Mouse (Mus musculus) liver, embryonic 13.5 days (tissue): ENCODE results near the gene Baiap2l1. TPM values are rescaled to one million over a fixed set of nuclear protein-coding genes. Genes with fewer than 3 reads are reported as not detected.
A peak's percentile ranks its signal among the peaks of the same experiment; 100 is the strongest.
"Not testable (repeated sequence)": the region's sequence is repeated elsewhere in the genome, so short reads cannot be mapped to it uniquely, and the experiment has no call there.

Experiments used
- ATAC-seq: fragments of 200-750 bp; cut with Nextera tagmentation; 2 replicates; pipeline ENCODE4 v1.8.0; 2017; ENCODE audit warnings: low read depth, mild to moderate bottlenecking, moderate number of reproducible peaks, moderate library complexity
- DNase-seq: peaks from one replicate; pipeline ENCODE4 v3.0.0; 2022
- H3K27ac ChIP-seq: fragments of 300-500 bp; sonication (generic); 2 replicates; pipeline ENCODE4 v1.5.1; 2015; ENCODE audit warnings: moderate library complexity, mild to moderate bottlenecking, inconsistent platforms
- H3K27me3 ChIP-seq: fragments of 300-500 bp; sonication (generic); 2 replicates; pipeline ENCODE4 v1.6.1; 2015; ENCODE audit warnings: mild to moderate bottlenecking, inconsistent platforms
- H3K36me3 ChIP-seq: fragments of 300-500 bp; sonication (generic); 2 replicates; pipeline ENCODE4 v1.6.1; 2015; ENCODE audit warnings: mild to moderate bottlenecking, inconsistent platforms
- H3K4me1 ChIP-seq: fragments of 300-500 bp; sonication (generic); replicated peaks from 2 replicates; pipeline ENCODE4 v1.6.1; 2015; ENCODE audit warnings: inconsistent platforms
- H3K4me2 ChIP-seq: fragments of 300-500 bp; sonication (generic); 2 replicates; pipeline ENCODE4 v1.6.1; 2015; ENCODE audit warnings: inconsistent platforms, mild to moderate bottlenecking, moderate library complexity
- H3K4me3 ChIP-seq: fragments of 300-500 bp; sonication (generic); replicated peaks from 2 replicates; pipeline ENCODE4 v1.5.1; 2015; ENCODE audit warnings: mild to moderate bottlenecking, inconsistent platforms
- H3K9ac ChIP-seq: fragments of 300-500 bp; sonication (generic); 2 replicates; pipeline ENCODE4 v1.6.1; 2015; ENCODE audit warnings: mild to moderate bottlenecking, inconsistent platforms
- H3K9me3 ChIP-seq: fragments of 300-500 bp; sonication (generic); replicated peaks from 2 replicates; pipeline ENCODE4 v1.6.1; 2016; ENCODE audit warnings: inconsistent platforms
- WGBS: fragments of 180-500 bp; shearing (Covaris S2); methylation state at CpG from one replicate; pipeline ENCODE4 v1.1.7; 2015; ENCODE audit not compliant: insufficient replicate concordance; 5-methylcytosine and 5-hydroxymethylcytosine counted together
- polyA plus RNA-seq: library from polyadenylated mRNA; unstranded; fragments of >200 nt; fragmentation: Nextera tagmentation; extraction: Ambion mirVana; gene quantifications from 2 replicates; pipeline ENCODE4 v1.2.1, GENCODE M21; 2015

Gene Baiap2l1
- polyA plus RNA-seq, 1 experiment from 2014 or later, result 3.7 TPM

DNA sequence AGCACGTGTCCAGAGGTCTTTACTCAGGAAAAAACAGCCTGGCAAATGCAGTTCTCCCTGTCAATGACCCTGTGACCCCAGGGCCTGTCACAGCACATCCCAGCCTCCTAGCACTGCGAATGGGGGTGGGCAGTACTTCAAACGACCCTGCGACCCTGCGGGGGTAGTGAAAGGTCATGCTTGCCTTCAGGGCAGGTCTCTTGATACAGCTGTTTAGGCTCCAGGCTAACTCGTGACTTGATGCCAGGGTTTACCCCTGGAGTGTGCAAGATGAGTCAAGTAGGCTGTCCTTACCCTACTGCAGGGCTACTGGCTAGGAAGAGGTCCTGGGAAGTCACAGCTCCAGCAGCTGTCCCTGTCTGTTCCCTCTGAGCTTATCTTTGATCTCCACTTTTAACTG is 13.1 kb upstream of the Baiap2l1 start:
- Histone ChIP-seq H3K4me2 (no peak overlapping the region), H3K4me3 (no peak overlapping the region), H3K9ac (no peak overlapping the region), H3K9me3 (no peaks in the 10 kb centered on the region), H3K27ac (no peak overlapping the region), H3K36me3 (no peaks in the 10 kb centered on the region), H3K27me3 (no peaks in the 10 kb centered on the region), H3K4me1 (no peaks in the 10 kb centered on the region; the same call in 1 of the 2 replicates)
- 16% methylated on average over 6 of the region's 6 CpGs for WGBS
- ATAC-seq, result peak; percentile 73
- DNase-seq, result no peak

DNA sequence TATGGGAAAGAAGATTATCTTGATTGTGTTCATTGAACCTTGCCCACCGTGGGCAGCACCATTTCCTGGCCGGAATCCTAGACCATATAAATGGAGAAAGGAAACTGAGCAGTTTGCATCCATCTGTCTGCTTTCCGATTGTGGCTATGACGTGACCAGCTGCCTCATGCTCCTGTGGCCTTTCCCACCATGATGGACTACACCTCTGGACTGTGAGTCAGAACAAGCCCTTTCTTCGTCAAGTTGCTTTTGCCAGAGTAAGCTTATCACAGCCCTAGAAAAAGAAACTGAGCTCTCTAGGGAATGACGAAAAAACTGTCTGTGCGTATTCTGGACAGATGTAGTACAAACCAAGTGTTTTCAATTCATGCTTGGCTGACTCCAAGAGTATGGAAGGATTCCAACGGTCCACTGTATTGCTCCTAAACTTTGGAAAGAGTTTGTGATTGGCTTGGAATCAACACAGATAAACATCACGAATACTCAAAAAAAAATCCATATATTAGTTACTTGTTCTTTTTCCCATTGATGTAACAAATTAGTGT is 10.8 kb upstream of the Baiap2l1 start:
- no peak for ATAC-seq
- Histone ChIP-seq H3K9me3 (no peaks in the 10 kb centered on the region), H3K4me2 (no peak overlapping the region), H3K27me3 (no peaks in the 10 kb centered on the region), H3K4me1 (no peaks in the 10 kb centered on the region; the same call in 1 of the 2 replicates), H3K36me3 (no peaks in the 10 kb centered on the region), H3K27ac (no peak overlapping the region), H3K9ac (no peak overlapping the region), H3K4me3 (no peak overlapping the region)
- 62% methylated on average over 9 of the region's 9 CpGs for WGBS
- no peak for DNase-seq

DNA sequence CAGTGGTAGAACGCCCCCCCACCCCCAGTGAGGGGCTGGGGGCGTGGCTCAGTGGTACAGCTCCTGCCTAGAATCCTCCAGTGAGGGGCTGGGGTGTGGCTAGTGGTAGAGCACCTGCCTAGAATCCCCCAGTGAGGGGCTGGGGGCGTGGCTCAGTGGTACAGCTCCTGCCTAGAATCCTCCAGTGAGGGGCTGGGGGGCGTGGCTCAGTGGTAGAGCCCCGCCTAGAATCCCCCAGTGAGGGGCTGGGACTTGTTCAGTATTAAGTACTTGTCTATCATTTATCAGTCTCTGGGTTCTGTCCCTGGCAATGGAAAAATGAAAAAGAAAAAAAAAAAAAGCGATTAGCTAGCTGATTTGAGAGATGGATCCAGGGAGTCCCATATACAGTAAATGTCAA is 8.6 kb upstream of the Baiap2l1 start:
- not testable (repeated sequence) for H3K4me2 ChIP-seq, H3K27me3 ChIP-seq, H3K4me3 ChIP-seq, H3K27ac ChIP-seq, H3K9ac ChIP-seq, H3K36me3 ChIP-seq, H3K9me3 ChIP-seq, H3K4me1 ChIP-seq, ATAC-seq, DNase-seq
- WGBS, result 32% methylated on average over 6 of the region's 6 CpGs

DNA sequence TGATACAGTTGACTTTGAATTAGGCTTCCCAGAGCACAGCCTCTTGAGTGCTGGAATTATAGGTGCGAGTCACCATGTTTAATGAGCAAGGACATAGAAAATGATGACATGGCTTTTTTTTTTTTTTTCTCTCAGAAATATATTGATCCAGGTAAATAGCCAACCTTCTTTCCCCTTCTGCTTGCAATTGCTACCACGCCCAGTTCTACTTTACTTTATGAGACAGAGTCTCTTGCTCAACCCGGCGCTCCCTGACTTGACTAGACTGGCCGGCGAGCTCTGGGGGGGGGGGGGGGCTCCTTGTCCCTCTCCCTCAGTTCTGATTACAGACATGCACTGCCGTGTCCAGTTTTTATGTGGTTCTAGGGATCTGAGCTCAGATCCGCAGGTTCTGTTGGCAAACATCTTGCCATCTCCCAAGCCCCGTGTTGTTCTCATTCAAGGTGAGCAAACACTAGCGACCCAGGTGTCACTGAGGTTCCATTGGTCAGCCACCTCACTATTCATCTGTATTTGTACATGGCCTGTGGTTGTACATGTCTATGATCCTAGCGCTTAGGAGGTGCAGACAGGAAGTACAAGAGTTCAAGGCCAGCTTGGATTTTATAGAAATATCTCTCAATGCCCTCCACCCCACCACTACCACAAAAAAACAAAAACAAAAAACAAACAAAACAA is 6.9 kb upstream of the Baiap2l1 start:
- Histone ChIP-seq H3K27me3 (no peaks in the 10 kb centered on the region), H3K4me3 (no peak overlapping the region), H3K27ac (no peak overlapping the region), H3K9me3 (no peaks in the 10 kb centered on the region), H3K36me3 (no peaks in the 10 kb centered on the region), H3K9ac (no peak overlapping the region), H3K4me2 (no peak overlapping the region), H3K4me1 (no peaks in the 10 kb centered on the region)
- ATAC-seq (no peak), DNase-seq (no peak)
- 71% methylated on average over 11 of the region's 11 CpGs for WGBS

DNA sequence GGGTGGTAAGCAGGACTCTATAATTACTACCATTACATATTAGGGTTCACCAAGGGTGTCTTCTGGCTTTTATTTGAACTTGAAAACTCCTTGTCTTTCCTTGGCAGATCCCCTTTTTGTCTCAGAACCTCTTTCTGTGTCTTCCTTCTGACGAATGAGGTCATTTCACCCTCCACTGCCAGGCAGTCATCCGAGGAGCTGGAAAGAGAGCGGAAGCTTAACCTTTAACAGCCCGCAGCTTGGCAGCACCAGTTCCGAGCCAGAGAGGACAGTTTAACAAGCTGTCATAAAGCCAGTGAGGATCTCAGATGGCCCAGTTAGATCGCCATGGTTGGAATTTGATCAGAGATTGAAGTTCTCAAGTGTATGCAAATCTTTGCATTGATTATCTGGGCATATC is 2.4 kb upstream of the Baiap2l1 start:
- Histone ChIP-seq H3K9ac (no peak overlapping the region), H3K27me3 (peaks cover 32% of the 10 kb centered on the region), H3K4me3 (no peak overlapping the region), H3K4me1 (peaks cover 18% of the 10 kb centered on the region), H3K36me3 (no peaks in the 10 kb centered on the region), H3K4me2 (no peak overlapping the region), H3K27ac (no peak overlapping the region), H3K9me3 (no peaks in the 10 kb centered on the region)
- 55% methylated on average over 6 of the region's 6 CpGs for WGBS
- DNase-seq (no peak), ATAC-seq (no peak)

DNA sequence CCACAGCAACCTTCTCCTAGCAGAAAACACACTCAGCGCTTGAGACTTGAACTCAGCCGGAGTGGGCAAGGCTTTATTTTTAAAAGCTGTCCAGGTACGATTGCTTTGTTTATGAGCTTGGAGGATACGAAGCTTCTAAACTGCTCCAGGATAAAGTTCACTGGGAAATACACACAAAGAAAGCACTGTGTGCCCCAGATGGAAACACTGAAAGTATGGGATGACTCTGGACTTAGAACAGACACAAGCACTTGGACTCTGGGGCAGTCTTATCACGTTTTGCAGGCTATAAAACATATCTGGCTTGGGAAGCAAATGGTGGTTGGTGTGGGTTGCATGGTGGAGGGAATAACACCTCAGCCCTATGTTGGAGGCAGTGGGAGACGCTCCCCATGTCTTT is 2.0 kb upstream of the Baiap2l1 start:
- Histone ChIP-seq H3K9me3 (no peaks in the 10 kb centered on the region), H3K27ac (no peak overlapping the region), H3K27me3 (peaks cover 32% of the 10 kb centered on the region), H3K9ac (no peak overlapping the region), H3K4me2 (no peak overlapping the region), H3K36me3 (no peaks in the 10 kb centered on the region), H3K4me3 (no peak overlapping the region), H3K4me1 (peaks cover 18% of the 10 kb centered on the region)
- DNase-seq, result no peak
- WGBS, result 53% methylated on average over 6 of the region's 6 CpGs
- no peak for ATAC-seq

DNA sequence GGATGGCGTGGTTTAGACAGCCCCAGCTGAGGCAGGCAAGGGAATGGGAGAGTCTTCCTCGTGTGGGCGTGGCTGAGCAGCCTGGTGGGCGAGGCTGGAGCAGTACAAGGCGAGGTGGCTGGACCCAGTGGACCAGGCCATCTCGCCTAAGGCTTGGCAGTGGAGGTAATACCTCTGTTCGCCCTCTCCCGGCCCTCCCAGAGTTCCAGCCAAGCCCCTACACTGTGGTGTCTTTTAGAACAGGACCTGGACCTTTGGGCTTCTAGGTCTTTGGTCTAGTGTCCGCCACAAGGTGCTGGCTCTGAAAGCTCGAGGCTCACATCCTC is 643 bp upstream of the Baiap2l1 start:
- no peak for DNase-seq
- Histone ChIP-seq H3K9me3 (no peaks in the 10 kb centered on the region), H3K4me1 (peaks cover 18% of the 10 kb centered on the region), H3K4me2 (peak overlapping the region; percentile 67), H3K27ac (no peak overlapping the region), H3K9ac (no peak overlapping the region), H3K27me3 (peaks cover 32% of the 10 kb centered on the region), H3K36me3 (no peaks in the 10 kb centered on the region), H3K4me3 (peak overlapping the region; percentile 59)
- WGBS, result 7% methylated on average over 10 of the region's 10 CpGs
- ATAC-seq, result no peak

DNA sequence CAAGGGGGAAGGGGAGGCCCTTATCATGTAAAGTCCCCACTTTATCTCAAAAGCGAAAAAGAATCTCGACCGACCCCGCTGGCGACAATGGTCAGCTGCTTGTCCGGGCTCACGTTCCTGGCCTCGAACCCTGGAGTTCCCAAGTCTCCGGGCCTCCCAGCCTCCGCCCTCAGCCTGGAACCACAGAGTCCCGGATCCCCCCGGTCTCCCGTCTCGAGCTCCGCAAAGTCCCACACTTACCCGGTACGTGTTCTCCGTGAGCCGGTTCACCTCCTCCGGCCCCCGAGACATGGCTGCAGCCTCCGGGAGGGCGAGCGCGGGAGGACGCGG is 396 bp downstream of the Baiap2l1 start:
- Histone ChIP-seq H3K4me3 (peak overlapping the region; percentile 59), H3K9me3 (no peaks in the 10 kb centered on the region), H3K4me1 (peaks cover 18% of the 10 kb centered on the region), H3K27me3 (peaks cover 32% of the 10 kb centered on the region), H3K9ac (peak overlapping the region; percentile 62), H3K27ac (peak overlapping the region; percentile 29; the same call in 1 of the 2 replicates), H3K4me2 (peak overlapping the region; percentile 67), H3K36me3 (no peaks in the 10 kb centered on the region)
- WGBS, result under 1% methylated on average over 27 of the region's 27 CpGs
- DNase-seq, result no peak
- no peak; the same call in 1 of the 2 replicates for ATAC-seq

DNA sequence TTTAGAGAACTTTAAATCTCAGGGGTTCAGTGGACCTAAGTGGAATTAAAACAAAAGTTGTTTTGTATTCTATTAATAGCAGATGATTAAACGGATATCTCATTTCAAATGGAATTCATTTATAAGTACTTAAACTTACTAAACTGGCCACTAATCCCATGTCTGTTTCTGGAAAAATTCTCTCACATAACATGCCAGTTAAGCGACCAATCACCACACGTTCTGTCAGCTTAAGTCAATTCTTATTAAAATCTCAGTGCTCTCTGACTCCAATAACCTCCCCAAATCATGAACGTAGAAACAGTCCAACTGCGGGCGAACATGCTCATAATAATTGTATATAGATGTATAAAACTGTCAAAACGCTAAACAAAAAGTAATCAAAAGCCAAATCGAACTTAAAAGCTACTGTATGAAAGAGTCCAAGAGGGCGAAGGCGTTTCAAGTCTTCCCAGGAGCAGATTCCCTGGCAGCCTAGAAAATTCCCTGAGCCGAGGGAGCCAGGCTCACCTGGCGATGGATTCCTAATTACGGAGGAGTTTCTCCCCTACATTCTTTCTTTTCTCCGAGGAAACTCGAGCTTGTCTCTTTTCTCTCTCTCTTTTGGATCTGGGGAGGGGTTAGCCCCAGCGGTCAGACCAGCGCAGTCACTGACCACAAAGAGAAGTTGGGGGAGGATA is 996 bp downstream of the Baiap2l1 start:
- Histone ChIP-seq H3K27ac (no peak overlapping the region), H3K4me1 (peaks cover 18% of the 10 kb centered on the region), H3K9ac (peak overlapping the region; percentile 62), H3K36me3 (no peaks in the 10 kb centered on the region), H3K27me3 (peaks cover 32% of the 10 kb centered on the region), H3K9me3 (no peaks in the 10 kb centered on the region), H3K4me2 (peak overlapping the region; percentile 67), H3K4me3 (peak overlapping the region; percentile 59)
- ATAC-seq, result no peak
- 13% methylated on average over 17 of the region's 17 CpGs for WGBS
- no peak for DNase-seq

DNA sequence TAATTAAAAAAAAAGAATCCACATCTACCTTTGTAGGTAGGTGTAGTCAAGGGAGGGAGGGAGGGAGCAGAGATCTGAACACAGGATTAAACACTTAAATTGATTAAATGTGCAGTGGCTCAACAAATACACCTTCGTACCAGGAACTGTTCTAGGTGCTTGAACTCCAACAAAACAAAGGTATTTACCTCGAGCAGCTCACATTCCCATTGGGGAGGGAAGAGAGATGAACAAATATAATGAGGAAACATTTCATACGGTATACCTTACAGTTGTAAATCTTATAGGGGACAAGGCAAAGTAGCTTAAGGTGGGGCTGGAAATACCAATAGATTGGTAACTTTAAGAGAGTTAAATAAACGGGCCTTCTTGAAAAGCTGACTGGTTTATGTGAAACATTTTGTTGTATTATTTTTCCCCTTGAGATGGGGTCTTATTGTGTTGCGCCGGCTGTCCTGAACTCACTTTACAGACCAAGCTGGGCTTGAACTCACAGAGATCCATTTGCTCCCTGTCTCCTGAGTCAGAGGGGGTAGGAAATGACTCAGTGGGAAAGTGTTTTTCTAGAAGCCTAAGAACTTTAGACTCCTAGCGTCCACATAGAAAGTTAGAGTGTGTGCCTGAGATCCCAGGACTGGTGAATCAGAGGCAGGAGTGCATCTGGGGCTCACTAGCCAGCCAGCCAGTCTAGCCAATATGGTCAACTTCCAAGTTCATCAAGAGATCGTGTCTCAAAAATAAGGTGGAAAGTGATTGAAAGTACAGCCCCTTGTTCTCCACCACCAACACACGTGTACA is 5.5 kb downstream of the Baiap2l1 start:
- peaks cover 15% of the 10 kb centered on the region for H3K27me3 ChIP-seq
- H3K9me3 ChIP-seq, result no peaks in the 10 kb centered on the region
- H3K9ac ChIP-seq, result no peak overlapping the region
- DNase-seq (no peak), ATAC-seq (no peak)
- H3K4me2 ChIP-seq, result no peak overlapping the region
- peaks cover 2% of the 10 kb centered on the region; the same call in 1 of the 2 replicates for H3K4me1 ChIP-seq
- H3K36me3 ChIP-seq, result no peaks in the 10 kb centered on the region
- H3K4me3 ChIP-seq, result no peak overlapping the region
- 64% methylated on average over 9 of the region's 9 CpGs for WGBS
- no peak overlapping the region for H3K27ac ChIP-seq

DNA sequence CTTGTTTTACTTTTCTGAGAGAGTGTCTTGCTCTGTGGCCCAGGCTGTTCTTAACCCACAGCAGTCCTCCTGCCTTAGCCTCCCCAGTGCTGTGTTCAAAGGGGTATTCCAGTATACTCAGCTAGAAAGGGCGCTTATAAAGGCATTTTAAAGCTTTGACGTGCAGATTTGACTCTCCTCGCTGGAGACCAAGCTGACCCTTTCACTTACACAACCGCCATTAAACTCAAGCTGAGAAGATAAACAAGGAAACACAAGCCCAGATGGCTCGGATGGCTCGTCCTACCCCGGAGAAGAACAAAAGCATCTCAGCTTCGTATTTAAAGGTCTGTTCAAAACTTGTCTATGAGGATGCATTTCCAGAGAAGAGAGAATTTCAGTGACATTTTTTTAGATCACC is 6.7 kb downstream of the Baiap2l1 start:
- no peak overlapping the region for H3K27ac ChIP-seq
- no peak overlapping the region for H3K4me2 ChIP-seq
- peaks cover 7% of the 10 kb centered on the region for H3K27me3 ChIP-seq
- H3K4me1 ChIP-seq, result no peaks in the 10 kb centered on the region
- H3K4me3 ChIP-seq, result no peak overlapping the region
- 32% methylated on average over 8 of the region's 8 CpGs for WGBS
- ATAC-seq, result no peak
- DNase-seq, result no peak
- H3K36me3 ChIP-seq, result no peaks in the 10 kb centered on the region
- no peaks in the 10 kb centered on the region for H3K9me3 ChIP-seq
- H3K9ac ChIP-seq, result no peak overlapping the region
